Mouse (Mus musculus): Measurements from ENCODE around the gene Gm10100. TPM values are rescaled to one million over a fixed set of nuclear protein-coding genes. Genes with fewer than 3 reads are reported as not detected.
"Not testable (repeated sequence)": the region's sequence is repeated elsewhere in the genome, so short reads cannot be mapped to it uniquely, and the experiment has no call there.

The Gm10100 gene
- not detected for total RNA-seq (2022)

GRCm38 (mm10) chr10:77726186-77726585 lies at the start of gene Gm10100:
Gene Gm10100 (plus strand): TSS chr10:77726486.
- DNase-seq = no peak

DNA sequence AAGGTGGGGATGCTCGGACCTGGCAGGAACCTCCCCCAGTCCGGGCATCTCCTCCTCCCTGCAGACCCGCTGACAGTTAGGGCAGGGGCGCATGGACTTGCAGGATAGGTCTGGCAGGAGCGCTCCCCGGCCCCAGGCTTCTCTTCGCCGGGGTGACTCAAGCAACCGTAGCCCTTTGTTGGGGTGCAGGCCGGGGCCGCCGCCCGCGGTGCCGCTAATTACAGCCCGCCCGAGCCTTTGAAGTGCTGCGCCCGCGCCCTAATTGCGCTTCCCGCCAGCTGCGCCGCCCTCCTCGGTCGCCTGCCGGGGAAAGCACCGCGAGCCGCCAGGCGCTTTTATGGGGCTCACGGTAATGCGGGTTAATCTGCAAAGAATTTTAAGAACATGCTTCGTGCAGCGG lies 48.7 kb upstream of the Gm10100 start:
- no peak for DNase-seq

DNA sequence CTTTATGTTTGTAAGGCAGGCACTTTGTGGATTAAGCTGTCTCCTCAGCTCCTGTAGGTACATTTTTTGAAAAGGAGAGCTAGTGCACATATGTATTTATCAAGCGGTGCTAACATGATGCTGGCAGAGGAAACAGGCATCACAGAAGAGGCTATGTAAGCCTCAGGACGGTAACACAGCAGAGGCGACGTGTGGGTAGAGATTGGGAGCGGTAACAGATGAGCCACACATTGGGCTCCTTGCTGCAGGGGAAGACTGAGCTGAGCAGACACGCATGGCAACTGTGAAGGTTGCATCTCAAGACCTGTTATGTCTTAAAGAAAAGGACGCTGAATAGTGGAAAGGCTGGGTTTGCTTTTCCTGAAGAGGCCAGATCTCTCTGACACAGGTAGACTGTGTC lies 43.3 kb upstream of the Gm10100 start:
- no peak for DNase-seq

DNA sequence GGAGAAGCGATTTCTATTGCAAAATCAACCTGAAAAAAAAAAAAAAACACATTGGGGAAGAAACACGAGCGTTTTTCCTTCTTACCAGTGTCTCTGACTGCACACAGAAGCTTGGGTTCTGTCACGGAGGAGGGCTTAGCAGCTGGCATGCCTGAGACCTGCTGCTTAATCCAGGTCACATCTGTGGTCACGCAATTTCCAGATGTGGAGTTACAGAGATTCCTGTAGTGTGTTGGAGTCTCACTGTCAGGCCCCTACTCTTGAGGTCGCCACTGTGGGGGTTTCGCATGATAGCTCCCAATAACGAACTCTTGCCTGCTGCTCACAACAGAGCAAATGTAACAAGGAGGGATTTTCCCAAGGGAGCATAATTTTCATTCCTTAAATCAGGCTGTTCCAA lies 42.1 kb upstream of the Gm10100 start:
- DNase-seq = no peak

DNA sequence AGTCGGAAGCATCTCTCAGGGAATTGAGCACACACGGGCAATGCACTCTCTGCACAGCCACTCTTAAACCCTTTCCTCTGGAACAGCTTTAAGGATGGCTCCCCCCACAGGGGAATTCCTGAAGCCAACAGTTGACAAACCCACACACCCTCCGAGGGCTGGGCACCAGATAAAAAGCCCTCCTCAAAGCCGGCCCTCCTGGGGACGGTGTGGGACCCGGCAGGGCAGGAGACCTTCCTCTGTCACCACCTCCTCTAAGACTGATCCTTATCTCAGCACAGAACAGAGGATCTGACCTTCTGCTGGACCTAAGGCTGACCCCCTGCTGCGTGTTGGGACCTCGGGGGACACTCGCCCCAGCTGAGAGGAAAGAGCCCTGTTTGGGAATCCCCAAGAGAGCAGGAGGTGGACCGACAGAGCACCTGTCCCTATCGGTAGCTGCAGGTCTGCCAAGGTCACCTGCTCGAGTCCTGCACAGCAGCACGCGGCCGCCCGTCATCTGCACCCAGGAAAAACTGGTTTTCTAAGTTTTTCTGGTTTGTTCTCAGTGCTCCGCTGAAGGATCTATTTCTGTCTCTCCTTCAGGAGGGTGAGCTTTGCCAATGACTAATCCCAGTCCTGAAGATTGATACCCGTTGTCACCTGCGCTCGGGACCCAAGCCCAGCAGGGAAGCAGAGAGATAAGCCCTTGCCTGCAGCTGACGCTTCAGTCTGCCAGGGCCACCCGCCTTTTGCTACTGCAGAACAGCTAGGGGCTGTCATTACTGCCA lies 40.2 kb upstream of the Gm10100 start, which contains the start of gene Tspear:
TSS of gene Tspear (plus strand) at position 675 of the 770 bp plus-strand sequence.
- DNase-seq = no peak

- DNase-seq = no peak
Measured at GRCm38 (mm10) chr10:77687021-77687420, 39.3 kb upstream of the Gm10100 start.

- DNase-seq = not testable (repeated sequence)
Measured at GRCm38 (mm10) chr10:77690356-77690807, 35.9 kb upstream of the Gm10100 start, which contains the start of gene Gm19402. Gene Gm19402 (minus strand): TSS chr10:77690757.

- DNase-seq = no peak
Measured at GRCm38 (mm10) chr10:77697133-77697532, 29.2 kb upstream of the Gm10100 start, which contains the start of gene Gm9508. Gene Gm9508 (minus strand): TSS chr10:77697233.

GRCm38 (mm10) chr10:77706326-77706725 lies 20.0 kb upstream of the Gm10100 start, which contains the start of gene Gm10272:
Gene Gm10272 (plus strand): TSS chr10:77706626.
- DNase-seq = no peak

DNA sequence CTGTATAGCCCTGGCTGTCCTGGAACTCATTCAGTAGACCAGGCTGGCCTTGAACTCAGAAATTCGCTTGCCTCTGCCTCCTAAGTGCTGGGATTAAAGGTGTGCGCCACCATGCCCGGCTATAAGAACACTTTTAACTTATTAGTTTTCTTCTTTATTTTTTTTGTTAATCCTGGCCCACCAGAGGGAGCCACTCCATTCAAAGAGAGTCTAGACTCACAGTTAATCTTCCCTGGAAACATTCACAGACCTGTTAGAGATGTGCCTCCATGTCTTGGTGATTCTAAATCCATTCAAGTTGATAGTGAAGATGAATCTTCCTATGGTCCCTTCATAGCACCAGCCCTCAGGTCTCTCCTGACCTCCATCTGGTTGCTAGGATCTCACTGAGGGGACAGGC lies 16.5 kb upstream of the Gm10100 start:
- DNase-seq = no peak

GRCm38 (mm10) chr10:77711157-77711556 lies 15.1 kb upstream of the Gm10100 start, which contains the start of gene Gm10024:
Gene Gm10024 (plus strand): TSS chr10:77711457.
- DNase-seq = not testable (repeated sequence)

- no peak for DNase-seq
Measured at GRCm38 (mm10) chr10:77713734-77714133, 12.6 kb upstream of the Gm10100 start.

GRCm38 (mm10) chr10:77715507-77715906 lies 10.8 kb upstream of the Gm10100 start, which contains the start of gene Gm10142:
Gene Gm10142 (plus strand): TSS chr10:77715807.
- no peak for DNase-seq

- DNase-seq = not testable (repeated sequence)
Measured at GRCm38 (mm10) chr10:77720299-77720698, 6.0 kb upstream of the Gm10100 start, which contains the start of gene Krtap12-1. Gene Krtap12-1 (plus strand): TSS chr10:77720599.

- DNase-seq = no peak
Measured at GRCm38 (mm10) chr10:77724855-77725254, 1.4 kb upstream of the Gm10100 start.

DNA sequence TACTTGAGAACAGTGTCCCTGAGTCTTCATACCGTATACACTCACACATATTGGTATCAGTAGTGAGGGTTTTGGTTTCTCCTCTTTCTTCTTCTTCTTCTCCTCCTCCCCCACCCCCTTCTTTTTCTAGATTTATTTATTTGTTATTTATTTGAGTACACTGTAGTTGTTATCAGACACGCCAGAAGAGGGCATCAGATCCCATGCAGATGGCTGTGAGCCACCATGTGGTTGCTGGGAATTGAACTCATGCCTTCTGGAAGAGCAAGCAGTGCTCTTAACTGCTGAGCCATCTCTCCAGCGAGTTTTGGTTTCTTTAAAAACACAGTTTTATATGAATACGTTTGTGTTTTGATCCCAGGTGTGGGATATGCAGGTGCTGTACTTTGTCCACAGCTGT lies 2.0 kb downstream of the Gm10100 start:
- no peak for DNase-seq

DNA sequence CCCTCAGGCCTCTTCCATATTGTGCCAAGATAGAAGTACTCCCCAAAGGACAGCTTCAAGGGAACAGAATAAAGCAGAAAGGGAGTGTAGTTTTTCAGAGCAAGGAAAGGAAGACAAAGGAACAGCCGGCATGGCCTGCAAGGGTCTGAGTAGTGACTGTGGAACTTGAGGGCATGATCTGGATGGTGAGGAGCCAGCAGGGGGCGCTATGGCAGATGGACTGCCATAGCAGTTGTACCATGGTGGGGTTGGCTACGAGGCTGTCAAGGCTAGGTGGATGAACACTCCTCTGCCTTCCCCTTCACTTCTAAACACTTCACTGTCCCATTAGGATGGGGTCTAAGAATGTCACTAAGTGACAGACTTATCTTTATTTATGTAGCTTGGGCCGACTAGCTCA lies 3.0 kb downstream of the Gm10100 start:
- no peak for DNase-seq

- no peak for DNase-seq
Measured at GRCm38 (mm10) chr10:77735928-77736327, 9.6 kb downstream of the Gm10100 start.

DNA sequence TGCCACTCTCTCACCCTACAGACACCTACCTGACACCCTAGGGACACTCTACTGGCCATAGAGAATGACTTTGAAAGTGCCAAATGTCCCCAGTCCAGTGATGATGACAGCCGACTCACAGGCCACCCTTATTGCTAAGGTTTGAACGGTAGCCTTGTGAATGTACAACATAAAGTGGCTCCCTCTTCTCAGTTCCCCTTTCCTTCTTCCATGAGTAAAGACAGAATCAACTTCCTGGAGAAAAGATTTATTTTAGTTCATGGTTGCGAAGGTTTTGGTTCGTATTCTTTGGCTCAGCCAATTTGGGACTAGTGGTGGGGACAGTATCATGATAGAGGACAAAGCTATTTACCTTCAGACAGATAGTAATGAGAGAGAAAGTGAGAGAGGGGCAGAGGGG lies 12.6 kb downstream of the Gm10100 start:
- no peak for DNase-seq

DNA sequence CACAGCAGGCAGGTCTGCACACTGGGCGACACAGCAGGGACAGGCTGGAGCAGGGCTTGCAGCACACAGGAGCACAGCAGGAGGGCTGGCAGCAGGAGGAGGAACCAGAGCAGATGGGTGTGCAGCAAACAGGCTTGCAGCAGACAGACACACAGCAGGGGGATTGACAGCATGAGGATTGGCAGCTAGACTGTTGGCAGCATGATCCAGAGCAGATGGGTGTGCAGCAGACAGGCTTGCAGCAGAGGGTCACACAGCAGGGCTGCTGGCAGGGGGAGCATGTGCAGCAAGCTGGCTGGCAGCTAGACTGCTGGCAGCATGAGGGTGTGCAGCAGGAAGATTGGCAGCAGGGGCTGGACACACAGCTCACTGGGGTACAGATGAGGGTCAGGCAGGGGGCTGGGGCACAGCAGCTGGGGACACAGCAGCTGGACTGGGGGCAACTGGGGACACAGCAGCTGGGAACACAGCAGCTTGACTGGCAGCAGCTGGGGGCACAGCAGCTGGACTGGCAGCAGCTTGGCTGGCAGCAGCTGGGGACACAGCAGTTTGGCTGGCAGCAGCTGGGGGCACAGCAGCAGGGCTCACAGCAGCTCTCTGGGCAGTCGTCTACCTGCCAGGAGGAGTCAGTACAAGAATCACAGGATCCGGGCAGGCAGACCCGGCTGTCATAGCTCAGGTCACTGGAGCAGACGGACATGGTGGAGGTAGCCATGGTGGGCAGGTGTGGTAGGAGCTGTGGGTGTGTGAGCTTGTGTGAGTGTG lies 15.8 kb downstream of the Gm10100 start, which contains the start of gene Gm18596:
TSS of gene Gm18596 (minus strand) at position 715 of the 765 bp plus-strand sequence.
- DNase-seq = not testable (repeated sequence)

DNA sequence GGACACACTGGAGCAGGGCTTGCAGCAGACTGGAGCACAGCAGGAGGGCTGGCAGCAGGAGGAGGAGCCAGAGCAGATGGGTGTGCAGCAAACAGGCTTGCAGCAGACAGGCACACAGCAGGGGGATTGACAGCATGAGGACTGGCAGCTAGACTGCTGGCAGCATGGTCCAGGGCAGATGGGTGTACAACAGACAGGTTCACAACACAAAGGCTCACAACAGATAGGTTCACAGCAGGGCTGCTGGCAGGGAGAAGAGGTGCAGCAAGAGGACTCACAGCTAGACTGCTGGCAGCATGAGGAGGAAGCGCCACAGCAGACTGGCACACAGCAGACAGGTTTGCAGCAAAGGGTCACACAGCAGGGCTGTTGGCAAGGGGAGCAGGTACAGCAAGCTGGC lies 24.4 kb downstream of the Gm10100 start:
- not testable (repeated sequence) for DNase-seq

- DNase-seq = not testable (repeated sequence)
Measured at GRCm38 (mm10) chr10:77751254-77751653, 25.0 kb downstream of the Gm10100 start, which contains the start of gene Gm9736. Gene Gm9736 (minus strand): TSS chr10:77751354.

DNA sequence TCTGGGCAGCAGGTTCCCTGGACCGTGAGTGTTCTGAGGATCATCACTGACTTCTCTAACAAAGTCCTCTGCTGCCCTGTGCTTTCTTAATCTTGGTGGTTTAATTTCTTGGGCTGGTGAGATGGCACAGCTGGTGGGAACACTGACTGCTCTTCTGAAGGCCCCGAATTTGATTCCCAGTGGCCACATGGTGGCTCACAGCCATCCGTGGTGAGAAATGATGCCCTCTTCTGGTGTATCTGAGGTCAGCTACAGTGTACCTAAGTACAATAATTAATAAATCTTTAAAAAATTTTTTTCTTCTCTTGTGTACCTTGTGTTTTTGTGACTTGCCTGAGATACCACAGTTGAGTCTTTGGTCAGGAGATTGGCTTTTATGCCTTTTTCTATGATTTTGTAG lies 26.0 kb downstream of the Gm10100 start:
- DNase-seq = not testable (repeated sequence)
